Mouse (Mus musculus): Measurements from ENCODE around the gene Wwox. TPM values are rescaled to one million over a fixed set of nuclear protein-coding genes. Genes with fewer than 3 reads are reported as not detected.

Wwox gene
- polyA plus RNA-seq, 1 experiment from 2014 or later = 13.7 TPM

GRCm38 (mm10) chr8:115296760-115297159 is 857.3 kb downstream of the Wwox start:
- H3K36me3 ChIP-seq = no peaks in the 10 kb centered on the region
- WGBS = 60% methylated on average over 9 of the region's 9 CpGs
- no peak overlapping the region for H3K4me3 ChIP-seq (replicated peaks)
- H3K4me2 ChIP-seq (replicated peaks) = no peak overlapping the region
- ATAC-seq (ENCODE audit: insufficient number of reproducible peaks, low FRiP score, low TSS enrichment, low read depth) = no peak
- H3K27ac ChIP-seq (replicated peaks) = no peak overlapping the region
- H3K4me1 ChIP-seq = no peaks in the 10 kb centered on the region
- H3K27me3 ChIP-seq = no peaks in the 10 kb centered on the region
- no peak overlapping the region for H3K9ac ChIP-seq
- H3K9me3 ChIP-seq (replicated peaks) = no peaks in the 10 kb centered on the region

- H3K4me2 ChIP-seq (replicated peaks) = no peak overlapping the region
- no peak overlapping the region for H3K27ac ChIP-seq (replicated peaks)
- peaks cover 3% of the 10 kb centered on the region; the same call in 1 of the 2 replicates for H3K4me1 ChIP-seq
- H3K36me3 ChIP-seq = no peaks in the 10 kb centered on the region
- H3K9ac ChIP-seq = no peak overlapping the region
- ATAC-seq (ENCODE audit: insufficient number of reproducible peaks, low FRiP score, low TSS enrichment, low read depth) = no peak
- 61% methylated on average over 7 of the region's 7 CpGs for WGBS
- no peak overlapping the region for H3K4me3 ChIP-seq (replicated peaks)
- no peaks in the 10 kb centered on the region for H3K27me3 ChIP-seq
- no peaks in the 10 kb centered on the region for H3K9me3 ChIP-seq (replicated peaks)
Measured at GRCm38 (mm10) chr8:115302484-115302883, 863.0 kb downstream of the Wwox start.

- Histone ChIP-seq H3K27me3 (no peaks in the 10 kb centered on the region), H3K36me3 (no peaks in the 10 kb centered on the region), H3K9me3 (replicated peaks) (no peaks in the 10 kb centered on the region), H3K27ac (replicated peaks) (no peak overlapping the region), H3K4me3 (replicated peaks) (no peak overlapping the region), H3K4me2 (replicated peaks) (no peak overlapping the region), H3K9ac (no peak overlapping the region), H3K4me1 (no peaks in the 10 kb centered on the region)
- WGBS = 37% methylated on average over 4 of the region's 4 CpGs
- no peak for ATAC-seq (ENCODE audit: insufficient number of reproducible peaks, low FRiP score, low TSS enrichment, low read depth)
Measured at GRCm38 (mm10) chr8:115307412-115307811, 868.0 kb downstream of the Wwox start.

- H3K4me2 ChIP-seq (replicated peaks) = no peak overlapping the region
- 84% methylated on average over 6 of the region's 6 CpGs for WGBS
- H3K9me3 ChIP-seq (replicated peaks) = no peaks in the 10 kb centered on the region
- ATAC-seq (ENCODE audit: insufficient number of reproducible peaks, low FRiP score, low TSS enrichment, low read depth) = no peak
- H3K4me3 ChIP-seq (replicated peaks) = no peak overlapping the region
- H3K27ac ChIP-seq (replicated peaks) = no peak overlapping the region
- no peaks in the 10 kb centered on the region for H3K27me3 ChIP-seq
- H3K4me1 ChIP-seq = no peaks in the 10 kb centered on the region
- H3K9ac ChIP-seq = no peak overlapping the region
- no peaks in the 10 kb centered on the region for H3K36me3 ChIP-seq
Measured at GRCm38 (mm10) chr8:115311003-115311402, 871.5 kb downstream of the Wwox start.

- no peak overlapping the region for H3K9ac ChIP-seq
- no peaks in the 10 kb centered on the region for H3K9me3 ChIP-seq (replicated peaks)
- H3K4me2 ChIP-seq (replicated peaks) = no peak overlapping the region
- H3K27ac ChIP-seq (replicated peaks) = no peak overlapping the region
- H3K4me1 ChIP-seq = no peaks in the 10 kb centered on the region
- no peak for ATAC-seq (ENCODE audit: insufficient number of reproducible peaks, low FRiP score, low TSS enrichment, low read depth)
- no peaks in the 10 kb centered on the region for H3K27me3 ChIP-seq
- 79% methylated on average over 2 of the region's 2 CpGs for WGBS
- no peaks in the 10 kb centered on the region for H3K36me3 ChIP-seq
- H3K4me3 ChIP-seq (replicated peaks) = no peak overlapping the region
Measured at GRCm38 (mm10) chr8:115312371-115312770, 872.9 kb downstream of the Wwox start.

- H3K9me3 ChIP-seq (replicated peaks) = no peaks in the 10 kb centered on the region
- H3K27me3 ChIP-seq = no peaks in the 10 kb centered on the region
- H3K4me2 ChIP-seq (replicated peaks) = no peak overlapping the region
- H3K4me1 ChIP-seq = no peaks in the 10 kb centered on the region
- H3K27ac ChIP-seq (replicated peaks) = no peak overlapping the region
- WGBS = 74% methylated on average over 5 of the region's 5 CpGs
- H3K36me3 ChIP-seq = no peaks in the 10 kb centered on the region
- H3K9ac ChIP-seq = no peak overlapping the region
- no peak overlapping the region for H3K4me3 ChIP-seq (replicated peaks)
- ATAC-seq (ENCODE audit: insufficient number of reproducible peaks, low FRiP score, low TSS enrichment, low read depth) = no peak
Measured at GRCm38 (mm10) chr8:115322501-115322900, 883.0 kb downstream of the Wwox start.

GRCm38 (mm10) chr8:115330671-115331070 is 891.2 kb downstream of the Wwox start:
- H3K27me3 ChIP-seq = no peaks in the 10 kb centered on the region
- no peaks in the 10 kb centered on the region for H3K36me3 ChIP-seq
- H3K9ac ChIP-seq = no peak overlapping the region
- H3K27ac ChIP-seq (replicated peaks) = no peak overlapping the region
- no peaks in the 10 kb centered on the region for H3K4me1 ChIP-seq
- no peak overlapping the region for H3K4me2 ChIP-seq (replicated peaks)
- no peak for ATAC-seq (ENCODE audit: insufficient number of reproducible peaks, low FRiP score, low TSS enrichment, low read depth)
- WGBS = 65% methylated on average over 11 of the region's 11 CpGs
- H3K9me3 ChIP-seq (replicated peaks) = no peaks in the 10 kb centered on the region
- H3K4me3 ChIP-seq (replicated peaks) = no peak overlapping the region

- WGBS = 83% methylated on average over 3 of the region's 3 CpGs
- Histone ChIP-seq H3K9me3 (replicated peaks) (no peaks in the 10 kb centered on the region), H3K4me3 (replicated peaks) (no peak overlapping the region), H3K36me3 (no peaks in the 10 kb centered on the region), H3K9ac (no peak overlapping the region), H3K4me1 (no peaks in the 10 kb centered on the region), H3K4me2 (replicated peaks) (no peak overlapping the region), H3K27me3 (no peaks in the 10 kb centered on the region), H3K27ac (replicated peaks) (no peak overlapping the region)
- ATAC-seq (ENCODE audit: insufficient number of reproducible peaks, low FRiP score, low TSS enrichment, low read depth) = no peak
Measured at GRCm38 (mm10) chr8:115333972-115334371, 894.5 kb downstream of the Wwox start.

GRCm38 (mm10) chr8:115336361-115336760 is 896.9 kb downstream of the Wwox start:
- Histone ChIP-seq H3K4me1 (no peaks in the 10 kb centered on the region), H3K4me3 (replicated peaks) (no peak overlapping the region), H3K9me3 (replicated peaks) (no peaks in the 10 kb centered on the region), H3K4me2 (replicated peaks) (no peak overlapping the region), H3K9ac (no peak overlapping the region), H3K36me3 (no peaks in the 10 kb centered on the region), H3K27ac (replicated peaks) (no peak overlapping the region), H3K27me3 (no peaks in the 10 kb centered on the region)
- 52% methylated on average over 1 of the region's 1 CpGs for WGBS
- ATAC-seq (ENCODE audit: insufficient number of reproducible peaks, low FRiP score, low TSS enrichment, low read depth) = no peak

- H3K27me3 ChIP-seq = no peaks in the 10 kb centered on the region
- ATAC-seq (ENCODE audit: insufficient number of reproducible peaks, low FRiP score, low TSS enrichment, low read depth) = no peak
- H3K36me3 ChIP-seq = no peaks in the 10 kb centered on the region
- no peak overlapping the region for H3K4me2 ChIP-seq (replicated peaks)
- no peaks in the 10 kb centered on the region for H3K4me1 ChIP-seq
- no peak overlapping the region for H3K9ac ChIP-seq
- H3K4me3 ChIP-seq (replicated peaks) = no peak overlapping the region
- H3K27ac ChIP-seq (replicated peaks) = no peak overlapping the region
- WGBS = 81% methylated on average over 6 of the region's 6 CpGs
- H3K9me3 ChIP-seq (replicated peaks) = no peaks in the 10 kb centered on the region
Measured at GRCm38 (mm10) chr8:115348704-115349103, 909.2 kb downstream of the Wwox start.

GRCm38 (mm10) chr8:115350707-115351106 is 911.3 kb downstream of the Wwox start:
- Histone ChIP-seq H3K9ac (no peak overlapping the region), H3K9me3 (replicated peaks) (no peaks in the 10 kb centered on the region), H3K4me1 (no peaks in the 10 kb centered on the region), H3K4me3 (replicated peaks) (no peak overlapping the region), H3K27ac (replicated peaks) (no peak overlapping the region), H3K27me3 (no peaks in the 10 kb centered on the region), H3K4me2 (replicated peaks) (no peak overlapping the region), H3K36me3 (no peaks in the 10 kb centered on the region)
- WGBS = 70% methylated on average over 6 of the region's 6 CpGs
- no peak for ATAC-seq (ENCODE audit: insufficient number of reproducible peaks, low FRiP score, low TSS enrichment, low read depth)

- no peak overlapping the region for H3K4me3 ChIP-seq (replicated peaks)
- H3K27ac ChIP-seq (replicated peaks) = no peak overlapping the region
- H3K27me3 ChIP-seq = 0 out of 2 replicates have a peak, but pooled peaks cover 4% of the 10 kb centered on the region
- no peak overlapping the region for H3K4me2 ChIP-seq (replicated peaks)
- no peaks in the 10 kb centered on the region for H3K9me3 ChIP-seq (replicated peaks)
- no peaks in the 10 kb centered on the region for H3K36me3 ChIP-seq
- 40% methylated on average over 16 of the region's 16 CpGs for WGBS
- no peak overlapping the region for H3K9ac ChIP-seq
- H3K4me1 ChIP-seq = peaks cover 8% of the 10 kb centered on the region; the same call in 1 of the 2 replicates
- ATAC-seq (ENCODE audit: insufficient number of reproducible peaks, low FRiP score, low TSS enrichment, low read depth) = no peak; the same call in 1 of the 2 replicates
Measured at GRCm38 (mm10) chr8:115357663-115358335, 918.3 kb downstream of the Wwox start.

Data from embryonic facial prominence, embryonic 15.5 days (tissue).